Mouse (Mus musculus): Measurements from ENCODE around the gene Spcs2.

- TF ChIP-seq TAL1 (IDR thresholded peaks at IDR 0.05; ENCODE audit: low read length) (no peak), GATA1 (IDR thresholded peaks at IDR 0.05; ENCODE audit: low read length) (no peak)
Measured at GRCm38 (mm10) chr7:99837358-99838071, 25.7 kb downstream of the Spcs2 start.
